Mouse (Mus musculus) CD8-positive naive resting alpha-beta T cell, adult 2 months (primary cell): ENCODE measurements around the gene Grhl3.

Experiments
- DNase-seq, 2 experiments: peaks; one replicate each; pipeline ENCODE4 v3.0.0; 2022; ENCODE audit warnings: low read depth in 2 of 2, low spot score in 2 of 2

Grhl3 gene

DNA sequence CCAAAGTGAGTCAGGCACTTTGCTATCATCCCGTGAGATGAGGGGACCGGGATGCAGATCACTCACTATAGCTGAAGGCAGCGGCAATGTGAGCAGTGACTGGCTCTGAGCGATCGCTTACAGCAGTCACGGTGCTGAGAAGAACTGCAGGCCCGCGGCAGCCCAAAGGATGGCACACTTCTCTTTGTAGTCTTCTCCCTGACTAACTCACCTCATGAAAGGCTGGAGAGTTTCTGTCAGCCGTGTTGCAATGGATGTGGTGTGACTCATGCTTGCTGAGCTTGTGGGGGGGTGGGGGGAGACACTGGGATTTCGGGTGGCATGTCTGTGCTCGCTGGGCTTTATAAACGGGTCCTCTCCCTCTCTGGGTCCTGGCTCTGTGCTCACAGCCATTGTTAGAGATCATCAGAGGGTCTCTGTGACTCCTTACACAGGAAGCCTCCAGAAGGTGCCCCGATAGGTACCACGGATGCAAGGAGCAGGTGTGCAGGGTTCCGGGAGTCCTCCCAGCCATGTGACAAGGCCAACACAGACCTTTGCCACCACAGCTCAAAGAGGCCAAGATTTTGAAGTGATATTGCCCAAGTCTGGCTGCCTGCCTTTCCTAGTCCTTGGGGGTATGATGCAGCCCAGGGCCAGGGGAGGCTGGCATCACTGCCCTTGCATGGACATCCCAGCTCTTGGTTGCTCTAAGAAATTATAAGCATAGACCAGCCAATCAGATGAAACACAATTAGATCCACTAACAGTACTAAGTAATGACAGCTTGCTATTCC lies 2.1 kb upstream of the Grhl3 start:
- DNase-seq, result no peak

DNA sequence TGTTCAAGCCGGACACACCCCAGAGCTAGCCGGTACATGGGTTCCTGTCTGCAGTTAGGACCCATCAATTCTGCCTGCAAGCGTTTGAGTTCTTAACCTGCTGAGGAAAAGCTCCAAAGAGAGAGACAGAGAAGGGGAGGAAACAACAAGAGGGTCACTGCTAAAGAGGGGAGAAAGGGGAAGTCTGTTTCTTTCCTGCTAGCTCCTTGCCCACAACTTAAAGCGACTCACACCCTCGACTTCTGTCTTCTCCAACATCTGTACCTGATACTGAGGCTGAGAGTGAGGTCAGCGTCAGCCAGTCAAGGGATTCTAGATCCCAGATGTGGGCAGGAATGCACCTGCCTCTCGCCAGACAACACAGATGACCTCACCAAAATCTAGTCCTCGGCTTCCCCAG lies 1.2 kb downstream of the Grhl3 start:
- DNase-seq, result no peak

DNA sequence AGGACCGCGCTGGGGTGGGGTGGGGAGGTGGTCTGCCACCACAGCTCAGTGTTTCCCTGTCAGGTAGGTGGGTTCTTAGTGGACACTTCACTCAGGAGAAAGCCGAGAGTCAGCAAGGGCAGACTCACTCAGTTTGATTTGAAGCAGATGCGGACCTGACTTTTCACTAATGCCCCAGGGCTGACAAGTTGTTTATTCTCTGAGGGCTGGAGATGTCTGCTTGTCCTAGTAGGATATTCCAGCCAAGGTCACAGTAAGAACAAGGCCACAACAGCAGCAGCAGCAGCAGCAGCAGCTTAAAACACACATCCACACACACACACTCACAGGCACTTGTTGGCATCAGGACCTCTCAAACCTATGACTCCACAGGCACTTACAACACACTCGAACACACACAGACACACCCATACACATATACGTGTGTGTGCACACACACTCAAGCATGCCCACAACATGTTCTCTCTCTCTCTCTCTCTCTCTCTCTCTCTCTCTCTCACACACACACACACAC lies 2.3 kb downstream of the Grhl3 start:
- DNase-seq, result no peak

DNA sequence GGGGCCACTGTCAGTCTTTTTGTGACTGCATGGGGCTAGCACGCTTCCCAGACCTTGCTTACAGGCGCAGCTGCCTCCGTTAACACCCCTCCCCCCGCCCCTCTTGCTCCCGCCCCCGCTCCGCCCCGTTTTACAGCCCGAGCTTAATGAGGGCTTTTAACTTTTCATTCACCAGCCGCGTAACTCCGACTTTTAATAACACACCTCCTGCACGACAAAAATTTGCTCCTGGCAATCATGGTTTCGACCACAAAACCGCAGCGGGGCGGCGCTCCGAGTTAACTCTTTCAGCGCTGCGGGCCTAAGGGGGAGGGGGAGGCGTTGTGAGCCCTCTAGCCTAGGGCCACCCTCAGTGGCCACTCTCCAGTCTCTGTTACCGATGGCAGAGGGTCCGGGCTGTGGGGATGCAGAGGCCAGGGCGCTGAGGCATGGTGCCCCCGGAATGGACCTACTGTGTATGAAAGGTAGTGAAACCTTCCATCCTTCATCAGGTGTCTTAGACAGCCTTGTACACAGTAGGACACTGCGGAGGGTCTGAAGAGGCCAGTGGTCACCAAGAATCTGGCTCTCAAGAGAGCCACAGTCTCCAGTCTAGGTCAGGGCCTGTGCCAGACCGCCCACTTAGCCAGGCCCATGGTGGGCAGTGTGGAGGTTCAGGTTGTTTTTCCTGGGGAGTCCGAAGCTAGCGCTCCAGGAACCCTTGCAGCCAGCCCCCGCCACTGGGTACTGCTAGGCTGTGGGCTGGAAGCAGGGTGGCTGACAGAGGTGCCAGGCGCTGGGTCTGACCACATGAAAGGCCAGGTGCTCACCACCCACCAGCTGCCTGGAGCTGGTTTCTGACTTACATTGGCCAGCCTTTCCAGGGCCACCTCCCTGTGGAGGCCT lies 3.0 kb downstream of the Grhl3 start:
- DNase-seq, result peak; percentile 49 to 59

DNA sequence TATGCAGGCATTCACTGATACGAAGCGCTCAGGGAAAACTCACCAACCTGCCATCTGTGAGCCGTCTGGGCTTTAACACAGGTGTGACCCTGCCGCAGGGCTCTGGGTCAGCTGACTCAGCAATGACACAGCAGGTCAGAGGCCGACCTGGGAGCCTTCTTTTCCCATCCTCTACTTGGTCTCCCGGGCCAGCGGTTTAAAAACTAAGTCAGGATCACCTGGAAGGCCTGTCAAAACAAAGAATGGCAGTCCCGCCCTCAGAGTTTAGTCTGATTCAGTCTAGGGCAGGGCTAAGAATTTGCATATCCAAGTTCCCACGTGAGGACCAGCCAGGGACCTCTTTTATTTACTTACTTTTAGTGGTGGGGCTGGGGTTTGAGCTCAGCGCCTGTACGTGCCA lies 4.2 kb downstream of the Grhl3 start:
- no peak for DNase-seq

DNA sequence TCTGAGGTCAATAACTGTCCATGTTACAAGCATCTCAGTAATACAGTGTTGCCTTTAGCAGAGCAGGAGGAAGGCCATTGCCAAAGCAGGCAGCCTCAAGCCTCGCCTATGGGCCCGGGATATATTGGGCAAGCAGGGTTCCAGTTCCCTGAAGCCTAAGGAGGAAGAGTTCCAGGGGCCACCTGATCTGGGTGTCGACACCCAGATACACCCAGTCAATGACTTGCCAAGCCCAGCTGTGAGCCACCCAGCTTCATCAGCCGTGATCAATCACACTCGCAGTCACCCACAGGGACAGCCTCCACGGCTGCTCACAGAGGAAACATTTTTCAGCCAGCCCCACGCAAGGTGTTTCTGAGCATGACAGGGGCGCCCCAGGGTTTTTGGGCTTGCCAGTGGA lies 5.9 kb downstream of the Grhl3 start:
- no peak for DNase-seq

DNA sequence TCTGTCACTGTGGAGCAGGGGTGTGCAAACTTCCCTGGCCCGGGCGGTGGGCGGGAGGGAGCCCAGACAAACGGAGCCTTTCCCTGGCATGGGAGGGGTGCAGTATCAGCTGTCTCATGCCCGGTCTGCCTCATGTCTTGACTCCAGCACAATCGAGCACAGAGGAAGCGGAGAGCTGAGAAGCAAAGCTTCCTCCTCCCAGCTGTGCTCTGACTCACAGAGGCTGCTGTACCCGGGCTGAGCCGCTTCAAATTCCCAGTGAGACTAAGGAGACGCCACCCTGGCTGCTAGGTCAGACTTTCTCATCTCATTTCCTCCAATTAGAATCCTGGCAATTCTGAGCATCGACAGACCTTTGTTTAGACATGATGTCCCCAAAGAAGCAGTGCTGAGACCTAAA lies 6.4 kb downstream of the Grhl3 start:
- DNase-seq, result no peak

DNA sequence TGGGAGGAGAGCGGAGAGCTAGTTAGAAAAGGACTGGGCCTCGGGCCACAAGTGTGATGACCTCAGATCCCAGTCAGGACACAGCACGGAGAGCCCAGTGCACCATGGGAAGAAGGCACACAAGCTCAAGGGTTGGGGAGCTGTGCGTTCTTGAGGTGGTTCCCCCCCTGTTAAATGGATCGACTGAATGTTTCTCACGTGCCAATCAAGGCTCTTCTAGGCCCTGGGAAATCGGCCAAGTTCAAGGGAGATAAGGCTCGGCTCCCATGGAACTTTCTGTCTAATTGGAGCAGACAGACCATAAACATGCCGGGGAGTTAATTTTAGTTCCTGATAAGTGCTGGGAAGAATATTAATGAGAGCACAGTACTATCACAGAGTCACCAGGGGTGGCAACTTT lies 8.0 kb downstream of the Grhl3 start:
- DNase-seq, result no peak

DNA sequence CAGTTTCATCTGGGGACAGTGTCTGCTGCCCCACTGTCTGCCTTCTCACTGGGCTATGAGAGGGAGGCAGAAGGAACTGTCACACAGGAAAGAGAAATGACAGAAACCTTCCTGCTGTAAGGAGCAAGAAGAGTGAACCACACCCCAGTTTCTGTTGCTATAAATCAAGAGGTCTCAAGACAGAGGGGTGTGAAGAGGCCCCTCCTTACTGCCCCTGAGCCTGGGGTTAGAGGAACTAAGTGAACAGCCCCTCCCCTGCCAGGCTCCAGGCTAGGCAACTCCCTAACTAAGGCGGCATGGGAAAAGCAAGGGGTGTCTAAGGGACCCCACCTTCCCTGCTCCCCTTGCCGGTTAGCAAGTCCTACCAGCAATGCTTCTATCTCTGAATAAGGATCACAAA lies 9.6 kb downstream of the Grhl3 start:
- DNase-seq, result no peak

DNA sequence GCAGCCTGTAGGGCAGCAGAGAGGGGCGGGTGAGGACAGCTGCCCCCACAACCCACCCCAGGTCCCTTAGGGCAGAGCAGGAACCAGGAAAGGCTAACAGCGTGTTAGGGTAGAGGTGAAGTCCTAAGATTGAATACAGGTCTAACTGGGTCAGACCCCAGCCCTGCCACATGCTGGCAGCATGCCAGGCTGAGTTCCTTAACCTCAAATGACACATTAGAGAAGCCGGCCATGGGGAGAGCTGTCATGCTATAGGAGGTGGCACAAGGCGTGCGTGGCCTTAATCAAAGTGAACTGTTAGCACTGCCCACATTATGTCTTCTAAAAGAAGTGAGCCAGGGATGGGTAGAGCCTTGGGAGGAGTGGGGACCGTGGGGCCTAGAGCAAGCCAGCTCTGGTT lies 24.1 kb downstream of the Grhl3 start:
- DNase-seq, result no peak

DNA sequence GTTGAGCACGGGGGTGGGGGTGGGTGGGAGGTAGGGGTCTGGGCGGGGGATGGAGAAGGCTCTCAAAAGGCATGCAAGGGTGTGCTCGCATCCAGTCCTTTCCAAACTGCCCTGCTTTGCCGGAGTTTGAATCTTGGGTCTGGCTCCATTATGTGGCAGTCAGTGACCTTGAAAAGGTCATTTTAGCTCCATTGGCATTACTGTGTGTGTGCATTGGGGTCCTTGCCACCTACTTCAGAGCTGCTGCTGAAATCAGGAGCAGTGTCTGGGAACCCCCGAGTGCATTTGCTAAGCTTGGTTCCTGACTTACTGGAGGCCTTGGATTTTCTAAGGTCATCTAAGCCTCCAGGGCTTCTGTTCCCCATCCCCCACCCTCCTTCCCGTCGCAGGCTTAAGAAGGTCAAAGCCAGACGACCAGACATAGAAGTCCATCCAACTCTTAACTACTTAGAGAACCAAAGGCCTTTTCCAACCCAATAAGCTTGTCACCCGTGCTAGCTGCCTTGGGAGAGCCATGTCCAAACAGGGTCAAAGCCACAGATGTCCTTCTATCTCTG lies 24.8 kb downstream of the Grhl3 start:
- no peak for DNase-seq

DNA sequence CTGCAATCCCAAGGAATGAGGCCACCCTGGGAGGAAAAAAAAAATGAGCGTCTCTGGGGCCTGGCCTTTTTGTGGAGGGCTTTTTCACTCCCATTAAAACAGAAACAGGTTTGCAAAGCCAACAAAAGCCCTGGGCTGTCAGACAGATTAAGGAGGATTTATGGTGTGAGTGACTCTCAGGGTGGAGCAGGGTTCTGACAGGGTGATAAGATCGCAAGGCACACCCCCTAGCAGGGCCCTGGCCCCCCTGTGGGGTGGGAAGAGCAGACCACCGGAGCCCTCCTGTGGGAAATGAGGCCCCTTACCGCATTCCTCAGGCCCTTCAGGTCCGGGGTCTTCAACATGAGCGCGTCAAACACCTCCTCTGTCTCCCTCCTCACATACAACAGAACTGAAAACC lies 25.3 kb downstream of the Grhl3 start:
- DNase-seq, result no peak

DNA sequence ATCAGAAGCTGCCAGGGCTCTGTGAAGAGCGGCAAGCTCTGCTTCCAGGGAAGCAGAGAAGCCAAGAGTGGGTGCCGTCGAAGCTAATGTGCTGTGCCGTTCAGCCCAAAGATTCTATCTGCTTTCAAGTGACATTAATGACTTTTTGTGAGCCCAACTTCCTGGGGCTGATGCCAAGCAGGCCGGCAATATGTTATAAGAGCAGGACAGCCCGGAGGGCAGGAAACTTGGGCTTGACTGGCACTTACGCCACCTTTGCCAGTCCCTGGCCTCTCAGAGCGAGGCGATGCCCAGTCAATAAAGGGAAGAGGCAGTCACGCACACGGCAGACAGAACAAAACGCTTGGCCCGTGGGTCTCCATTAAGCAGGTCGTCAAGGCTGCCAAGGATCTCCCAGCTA lies 25.9 kb downstream of the Grhl3 start:
- no peak for DNase-seq

DNA sequence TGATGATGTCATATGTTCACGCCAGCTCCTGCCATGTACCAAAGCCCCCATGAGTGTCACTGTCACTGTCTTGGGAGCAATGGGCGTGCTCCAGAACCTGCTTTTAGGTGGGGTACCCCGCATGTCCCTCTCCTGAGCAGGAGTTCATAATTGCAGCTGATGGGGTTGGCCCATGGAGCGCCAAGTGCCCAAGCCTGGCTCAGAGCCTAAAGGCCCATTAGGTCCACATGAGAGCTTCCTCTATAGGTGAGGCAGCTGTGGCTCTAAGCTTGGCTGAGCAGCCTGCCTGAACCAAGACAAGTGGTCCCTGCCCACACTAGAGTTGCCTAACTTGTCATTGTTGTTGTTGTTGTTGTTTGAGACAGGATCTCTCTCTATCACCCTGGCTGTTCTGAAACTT lies 26.6 kb downstream of the Grhl3 start:
- no peak for DNase-seq

DNA sequence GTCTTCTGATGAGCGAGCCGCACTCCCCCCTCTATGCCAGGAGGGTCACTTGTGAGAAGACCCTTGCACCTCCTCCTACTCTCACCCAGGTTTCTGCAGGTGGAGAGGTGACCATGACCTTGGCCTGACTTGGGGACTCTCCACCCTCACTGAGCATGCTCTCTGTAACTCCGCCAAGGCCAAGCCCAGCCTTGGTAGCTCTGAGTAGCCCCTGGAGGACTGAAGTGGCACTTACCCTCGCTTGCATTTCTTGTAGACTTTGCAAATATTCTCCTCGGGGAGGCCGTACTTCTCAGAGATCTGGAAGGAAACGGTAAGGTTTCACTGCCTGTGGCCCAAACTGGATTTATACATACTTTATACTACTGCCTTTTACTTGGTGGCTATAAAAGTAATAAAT lies 27.4 kb downstream of the Grhl3 start:
- DNase-seq, result no peak

DNA sequence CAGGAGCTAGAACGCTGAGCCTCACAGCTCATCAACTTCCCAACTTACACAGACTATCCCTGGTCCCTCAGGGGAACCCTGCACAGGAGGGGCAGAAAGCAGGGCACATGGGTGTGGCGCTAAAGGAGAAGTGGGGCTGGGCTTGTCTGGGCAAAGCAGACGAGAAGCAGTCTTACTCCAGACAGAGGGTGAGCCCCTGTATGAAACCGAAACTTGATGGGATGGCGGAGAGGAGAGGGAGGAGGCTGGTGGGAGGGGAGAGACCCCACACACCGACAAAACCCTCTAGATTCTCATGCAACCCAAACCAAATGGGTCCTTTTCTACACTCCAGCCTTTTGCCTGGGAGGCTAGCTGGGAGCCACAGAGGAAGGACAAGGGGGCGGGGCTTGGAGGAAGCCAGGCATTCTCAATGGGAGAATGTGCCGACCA lies 28.3 kb downstream of the Grhl3 start:
- DNase-seq, result no peak

DNA sequence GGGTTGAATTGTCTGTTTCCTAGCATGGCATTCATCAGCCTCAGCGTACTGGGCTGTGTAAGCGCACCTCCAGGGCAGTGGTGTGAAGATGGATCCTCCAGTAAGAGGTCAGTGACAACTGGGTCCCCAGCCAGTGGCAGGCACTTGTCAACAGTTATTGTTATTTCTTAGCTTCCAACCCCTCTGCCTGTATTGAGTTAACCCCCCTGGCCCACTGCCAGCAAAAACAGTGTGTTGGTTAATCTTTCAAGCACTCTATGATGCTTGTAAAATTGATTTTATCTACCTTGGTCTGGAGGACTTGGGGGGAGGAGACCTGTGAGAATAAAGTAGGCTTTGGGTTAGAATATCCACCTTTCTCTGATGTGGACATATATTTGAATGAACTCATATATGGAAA lies 29.1 kb downstream of the Grhl3 start:
- DNase-seq, result no peak

DNA sequence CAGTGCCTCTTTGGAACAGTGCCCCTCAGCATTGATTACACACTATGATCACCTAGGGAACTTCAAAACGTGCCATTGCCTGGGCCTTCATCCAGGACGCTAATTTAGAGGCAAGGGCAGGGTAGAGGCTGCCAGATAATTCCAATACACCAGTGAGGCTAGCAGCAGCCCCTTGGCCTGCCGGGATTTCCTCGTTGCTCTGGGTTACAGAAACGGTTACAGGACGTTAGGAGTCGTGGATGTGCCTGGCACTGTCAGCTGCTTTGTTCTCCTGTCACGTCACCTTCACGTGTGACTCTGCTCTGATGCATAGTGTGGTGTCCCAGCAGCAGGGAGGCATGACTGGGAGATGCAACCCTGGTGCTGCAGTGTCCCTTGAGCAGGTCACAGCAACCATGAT lies 33.4 kb downstream of the Grhl3 start:
- no peak for DNase-seq

DNA sequence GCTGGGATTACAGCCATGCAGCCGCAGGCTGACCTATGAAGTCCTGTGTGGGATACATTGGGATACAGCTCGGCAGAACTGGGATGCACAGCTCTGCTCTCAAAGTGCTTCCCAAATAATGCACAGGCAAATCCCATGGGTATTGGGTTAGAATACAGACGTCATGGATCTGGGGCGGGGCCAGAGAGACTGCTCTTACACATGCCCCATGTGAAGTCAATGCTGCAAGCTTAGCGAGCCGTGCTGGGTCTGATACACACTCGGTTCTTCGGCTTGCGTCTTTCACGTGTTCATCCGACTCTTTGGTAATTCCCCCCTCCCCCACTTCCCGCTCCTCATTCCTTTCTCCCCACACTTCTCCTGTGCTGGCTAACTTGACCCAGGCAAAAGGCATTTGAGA lies 34.4 kb downstream of the Grhl3 start:
- DNase-seq, result no peak

DNA sequence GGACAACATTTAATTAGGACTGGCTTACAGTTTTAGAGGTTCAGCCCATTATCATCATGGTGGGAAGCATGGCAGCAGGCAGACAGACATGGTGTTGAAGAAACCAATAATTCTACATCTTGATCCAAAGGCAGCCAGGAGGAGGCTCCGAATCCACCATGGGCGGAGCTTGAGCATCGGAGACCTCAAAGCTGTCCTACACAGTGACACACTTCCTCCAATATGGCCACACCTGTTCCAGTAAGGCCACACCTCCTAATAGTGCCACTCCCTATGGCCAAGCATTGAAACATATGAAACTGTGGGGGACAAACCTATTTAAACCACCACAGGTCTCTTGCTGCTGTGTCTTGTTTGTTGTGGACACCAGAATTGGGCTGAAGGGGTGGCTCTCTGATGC lies 38.4 kb downstream of the Grhl3 start:
- DNase-seq, result no peak

DNA sequence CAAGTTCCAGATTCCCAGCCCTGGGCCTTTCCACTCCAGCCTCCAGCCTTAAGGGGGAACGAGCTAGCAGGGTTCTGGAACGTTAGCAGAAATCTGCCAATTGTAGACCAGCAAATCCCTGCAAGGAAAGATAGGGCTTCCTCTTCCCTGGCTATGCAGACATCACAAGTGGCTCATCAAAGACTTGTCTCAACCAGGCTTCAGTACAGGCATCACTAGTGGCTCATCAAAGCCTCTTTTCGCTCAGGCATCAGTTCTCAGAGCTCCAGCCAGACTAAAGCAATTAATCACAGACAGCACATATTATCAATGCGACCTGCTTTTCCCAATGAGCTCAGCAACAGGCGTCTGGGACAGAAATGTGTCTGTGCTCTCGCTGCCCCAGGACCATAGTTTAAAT lies 40.4 kb downstream of the Grhl3 start:
- DNase-seq, result no peak
